Mouse (Mus musculus) MEL (cell line): ENCODE data around the gene Ext2.

Experiments used
- ELF1 ChIP-seq: IDR thresholded peaks from 2 replicates; pipeline ENCODE4 v1.6.1; 2014; ENCODE audit warnings: low read depth, mild to moderate bottlenecking, inconsistent platforms, low read length, improper control_type of control experiment, moderate library complexity
- GATA1 ChIP-seq: IDR thresholded peaks from 2 replicates; pipeline ENCODE4 v1.6.1; 2011; ENCODE audit warnings: low read depth, low read length, improper control_type of control experiment
- MXI1 ChIP-seq: IDR thresholded peaks from 2 replicates; pipeline ENCODE4 v1.6.1; 2011; ENCODE audit warnings: mild to moderate bottlenecking, low read depth, low read length, improper control_type of control experiment
- MYC ChIP-seq: IDR thresholded peaks from 2 replicates; pipeline ENCODE4 v1.6.1; 2011; ENCODE audit warnings: low read depth, mild to moderate bottlenecking, low read length, improper control_type of control experiment, moderate library complexity
- SMC3 ChIP-seq: IDR thresholded peaks from 2 replicates; pipeline ENCODE4 v1.6.1; 2011; ENCODE audit warnings: low read depth, low read length, improper control_type of control experiment
- USF2 ChIP-seq, 2 experiments: IDR thresholded peaks; 2 replicates each; pipeline ENCODE4 v1.6.1; 2011 to 2012; ENCODE audit warnings: improper control_type of control experiment in 2 of 2, low read length in 2 of 2, borderline replicate concordance in 1 of 2, inconsistent platforms in 1 of 2, low read depth in 1 of 2, mild to moderate bottlenecking in 1 of 2; ENCODE audit not compliant: insufficient read depth in 1 of 2
- ZKSCAN1 ChIP-seq: IDR thresholded peaks from 2 replicates; pipeline ENCODE4 v1.6.1; 2012; ENCODE audit warnings: low read depth, mild to moderate bottlenecking, inconsistent platforms, low read length, improper control_type of control experiment, moderate library complexity

DNA sequence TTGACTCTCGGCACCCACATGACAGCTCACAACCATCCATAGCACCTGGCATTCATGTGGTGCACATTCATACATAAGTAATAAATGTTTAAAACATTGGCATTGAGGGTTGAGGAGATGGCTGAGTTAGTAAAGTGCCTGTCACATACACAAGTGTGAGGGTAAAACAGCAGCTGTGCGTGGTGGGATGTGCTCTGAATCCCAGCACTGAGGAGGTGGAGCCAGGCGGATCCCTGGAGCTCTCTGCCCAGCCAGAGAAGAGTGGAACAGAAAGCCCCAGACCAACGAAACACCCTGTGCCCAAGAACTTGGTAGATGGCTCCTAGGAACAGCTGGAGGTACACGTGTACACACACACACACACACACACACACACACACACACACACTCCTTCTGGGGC, 156.9 kb downstream of the Ext2 start:
- no peak for TF ChIP-seq MXI1
- no peak for TF ChIP-seq ZKSCAN1
- TF ChIP-seq USF2 (IDR thresholded peaks at IDR 0.05; ENCODE audit: borderline replicate concordance in 1 of 2, insufficient read depth in 1 of 2, low read depth in 1 of 2, low read length in 2 of 2): no peak
- no peak for TF ChIP-seq GATA1
- no peak for TF ChIP-seq ELF1
- TF ChIP-seq MYC: no peak
- TF ChIP-seq SMC3: no peak
